8 mouse cellular contexts compared by ENCODE assay signal in genomic region chr4:139191605-139192498, GRCm38 (mm10). TPM values are rescaled to one million over a fixed set of nuclear protein-coding genes. Genes with fewer than 3 reads are reported as not detected.
DNase-seq lines count a peak whose midpoint lies in the region; ATAC-seq and TF ChIP-seq lines count a peak whose summit lies in the region.

No protein-coding gene starts in this region.

- no peaks in the 10 kb centered on the region for H3K27me3 ChIP-seq in lung, embryonic 16.5 days (ENCODE audit: control insufficient read depth, insufficient read depth, low read depth, low read length)
- no peaks in the 10 kb centered on the region for H3K27me3 ChIP-seq in embryonic facial prominence, embryonic 15.5 days
- no peaks in the 10 kb centered on the region for H3K27me3 ChIP-seq in limb, embryonic 14.5 days (ENCODE audit: control insufficient read depth, insufficient read depth, low read length)
- no peaks in the 10 kb centered on the region for H3K27me3 ChIP-seq in stomach, embryonic 14.5 days (ENCODE audit: control insufficient read depth, insufficient read depth, low read length)

- peak overlapping the region; percentile 61 for H3K4me2 ChIP-seq in lung, embryonic 16.5 days (ENCODE audit: low read depth, low read length)
- H3K4me2 ChIP-seq in embryonic facial prominence, embryonic 15.5 days (replicated peaks) = peak overlapping the region; percentile 67
- H3K4me2 ChIP-seq in limb, embryonic 14.5 days (replicated peaks; ENCODE audit: low read depth, low read length, severe bottlenecking) = peak overlapping the region; percentile 67
- peak overlapping the region; percentile 54 for H3K4me2 ChIP-seq in stomach, embryonic 14.5 days (replicated peaks; ENCODE audit: low read depth, low read length)

- peak overlapping the region; percentile 93 for H3K27ac ChIP-seq in lung, embryonic 16.5 days (ENCODE audit: low read length)
- peak overlapping the region; percentile 94 for H3K27ac ChIP-seq in embryonic facial prominence, embryonic 15.5 days (replicated peaks)
- H3K27ac ChIP-seq in limb, embryonic 14.5 days (replicated peaks; ENCODE audit: low read depth, low read length) = peak overlapping the region; percentile 59
- peak overlapping the region; percentile 86 for H3K27ac ChIP-seq in stomach, embryonic 14.5 days (ENCODE audit: low read length)

- H3K9me3 ChIP-seq in lung, embryonic 16.5 days (ENCODE audit: control insufficient read depth, low read length) = no peaks in the 10 kb centered on the region
- H3K9me3 ChIP-seq in embryonic facial prominence, embryonic 15.5 days (replicated peaks) = no peaks in the 10 kb centered on the region
- no peaks in the 10 kb centered on the region for H3K9me3 ChIP-seq in limb, embryonic 14.5 days (ENCODE audit: control insufficient read depth, low read length)
- no peaks in the 10 kb centered on the region for H3K9me3 ChIP-seq in stomach, embryonic 14.5 days (ENCODE audit: control insufficient read depth, low read depth, low read length)

- H3K4me3 ChIP-seq in lung, embryonic 16.5 days (ENCODE audit: low read length) = peak overlapping the region; percentile 81
- H3K4me3 ChIP-seq in embryonic facial prominence, embryonic 15.5 days (replicated peaks) = peak overlapping the region; percentile 95
- peak overlapping the region; percentile 97 for H3K4me3 ChIP-seq in limb, embryonic 14.5 days (replicated peaks; ENCODE audit: low read length)
- peak overlapping the region; percentile 94 for H3K4me3 ChIP-seq in stomach, embryonic 14.5 days (ENCODE audit: low read depth, low read length)

- H3K4me1 ChIP-seq in lung, embryonic 16.5 days (replicated peaks; ENCODE audit: control insufficient read depth, insufficient read depth, low read length) = peaks cover 37% of the 10 kb centered on the region
- H3K4me1 ChIP-seq in embryonic facial prominence, embryonic 15.5 days = peaks cover 46% of the 10 kb centered on the region
- H3K4me1 ChIP-seq in limb, embryonic 14.5 days (ENCODE audit: control insufficient read depth, insufficient read depth, low read length) = peaks cover 25% of the 10 kb centered on the region
- peaks cover 36% of the 10 kb centered on the region for H3K4me1 ChIP-seq in stomach, embryonic 14.5 days (ENCODE audit: control insufficient read depth, insufficient read depth, low read length)

- no peak for TF ChIP-seq POLR2A in limb, embryonic 14.5 days (IDR thresholded peaks at IDR 0.05; ENCODE audit: borderline replicate concordance, extremely low read depth, insufficient read depth, insufficient read length)

- ATAC-seq in lung, embryonic 16.5 days (ENCODE audit: low read depth) = no peak
- peak; percentile 80 for ATAC-seq in embryonic facial prominence, embryonic 15.5 days (ENCODE audit: insufficient number of reproducible peaks, low FRiP score, low TSS enrichment, low read depth)
- peak; percentile 84 for ATAC-seq in limb, embryonic 14.5 days (ENCODE audit: low FRiP score, low read depth)
- no peak for ATAC-seq in stomach, embryonic 14.5 days (ENCODE audit: insufficient number of reproducible peaks, insufficient read depth, low FRiP score, low read depth)

- peak overlapping the region; percentile 71 for H3K9ac ChIP-seq in lung, embryonic 16.5 days (ENCODE audit: low read length)
- peak overlapping the region; percentile 50 for H3K9ac ChIP-seq in embryonic facial prominence, embryonic 15.5 days
- H3K9ac ChIP-seq in limb, embryonic 14.5 days (ENCODE audit: low read depth, low read length, severe bottlenecking) = peak overlapping the region; percentile 90
- H3K9ac ChIP-seq in stomach, embryonic 14.5 days (replicated peaks; ENCODE audit: low read depth, low read length) = peak overlapping the region; percentile 31

- 10% methylated on average over 19 of the region's 19 CpGs for WGBS in lung, embryonic 16.5 days
- 12% methylated on average over 19 of the region's 19 CpGs for WGBS in embryonic facial prominence, embryonic 15.5 days
- 19% methylated on average over 19 of the region's 19 CpGs for WGBS in limb, embryonic 14.5 days
- 12% methylated on average over 19 of the region's 19 CpGs for WGBS in stomach, embryonic 14.5 days

- no peak for DNase-seq in lung, postnatal 10 days
- no peak for DNase-seq in limb, embryonic 14.5 days (ENCODE audit: low spot score)
- DNase-seq in adrenal gland, adult 2 months = no peak
- DNase-seq in left cerebral cortex, adult 11 months (ENCODE audit: low spot score) = no peak
- DNase-seq in frontal cortex, postnatal 25 days (ENCODE audit: low spot score in 2 of 2) = no peak

- no peaks in the 10 kb centered on the region for H3K36me3 ChIP-seq in lung, embryonic 16.5 days (ENCODE audit: control insufficient read depth, insufficient read depth, low read length)
- no peaks in the 10 kb centered on the region for H3K36me3 ChIP-seq in embryonic facial prominence, embryonic 15.5 days
- 0 out of 2 replicates have a peak, but pooled peaks cover 3% of the 10 kb centered on the region for H3K36me3 ChIP-seq in limb, embryonic 14.5 days (ENCODE audit: control insufficient read depth, insufficient read depth, low read length)
- no peaks in the 10 kb centered on the region for H3K36me3 ChIP-seq in stomach, embryonic 14.5 days (ENCODE audit: control insufficient read depth, insufficient read depth, low read length)

RNA-seq across cellular contexts. Expression of gene Capzb, which starts 0.8 kb away (rescaled TPM):
- 454 and 473 TPM in 2 replicates for polyA plus RNA-seq in lung, embryonic 16.5 days (2015; fragmentation: Nextera tagmentation; extraction: Ambion mirVana)
- 389 and 397 TPM in 2 replicates for polyA plus RNA-seq in embryonic facial prominence, embryonic 15.5 days (2015; fragmentation: Nextera tagmentation; extraction: Ambion mirVana)
- 177 and 198 TPM in 2 replicates for polyA plus RNA-seq in limb, embryonic 14.5 days (2012; rRNA removed)
- 284 TPM in 2 replicates for polyA plus RNA-seq in limb, embryonic 14.5 days (2014; fragmentation: Nextera tagmentation; extraction: Ambion mirVana)
- 280 and 301 TPM in 2 replicates for polyA plus RNA-seq in stomach, embryonic 14.5 days (2014; fragmentation: Nextera tagmentation; extraction: Ambion mirVana)
- total RNA-seq in adrenal gland, adult 2 months (2021) = 100 to 1,000 TPM; 312 to 392 TPM
- 140 and 199 TPM in 2 replicates for polyA plus RNA-seq in adrenal gland, adult 2 months (2012; rRNA removed)

Comparison
In these comparisons a context has a peak if more than half of its experiments do, and no peak if none do; other contexts are left out.
1. ATAC-seq: peak in embryonic facial prominence, embryonic 15.5 days (single experiment) and limb, embryonic 14.5 days (single experiment); none in lung, embryonic 16.5 days (single experiment) and stomach, embryonic 14.5 days (single experiment).
2. H3K9ac ChIP-seq: peak in every context shown above with its lines; median percentile 90 in limb, embryonic 14.5 days; 71 in lung, embryonic 16.5 days; 50 in embryonic facial prominence, embryonic 15.5 days; 31 in stomach, embryonic 14.5 days.
3. Peak in every context shown above with its lines, with median percentiles within 50 percentile points of each other: H3K27ac ChIP-seq, H3K4me2 ChIP-seq and H3K4me3 ChIP-seq.